In the genomic region with DNA sequence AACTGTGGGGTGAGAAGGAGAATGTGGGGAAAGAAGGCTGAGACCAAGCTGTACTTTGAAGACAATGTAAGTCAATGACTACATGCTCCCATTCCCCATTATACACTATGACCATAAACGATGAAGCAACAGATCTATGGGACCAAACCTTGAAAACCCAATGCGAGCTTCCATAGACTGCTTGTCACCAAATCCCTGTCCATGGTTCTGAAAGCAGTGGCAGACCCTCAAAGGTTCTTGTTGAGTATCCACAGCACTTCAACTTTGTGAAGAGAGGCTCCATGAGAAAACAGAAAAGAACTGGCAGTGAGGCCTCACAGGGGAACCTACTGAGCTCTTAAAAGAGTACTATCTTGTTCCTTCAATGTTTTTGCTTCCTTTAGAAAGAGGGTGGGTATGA, we compare ENCODE assay signal across 12 mouse cellular contexts.
DNase-seq lines count a peak whose midpoint lies in the region; ATAC-seq and TF ChIP-seq lines count a peak whose summit lies in the region.
"Had no signal": no experiment of that assay in that cellular context is flagged by ENCODE, and none has a peak within 500 bp of the region (broad histone marks: within the 10 kb centered on the region; RNA-seq: fewer than 3 reads in every experiment).

No protein-coding gene starts in this region.

- no peak for ATAC-seq in midbrain, embryonic 15.5 days (replicated peaks)
- no peak for ATAC-seq in stomach, postnatal 0 days (ENCODE audit: low FRiP score, low TSS enrichment)

- H3K4me1 ChIP-seq in midbrain, embryonic 10.5 days = no peaks in the 10 kb centered on the region
- H3K4me1 ChIP-seq in midbrain, embryonic 15.5 days = no peaks in the 10 kb centered on the region
- no peaks in the 10 kb centered on the region for H3K4me1 ChIP-seq in embryonic facial prominence, embryonic 10.5 days
- H3K4me1 ChIP-seq in stomach, postnatal 0 days (replicated peaks; ENCODE audit: control insufficient read depth, insufficient read depth) = no peaks in the 10 kb centered on the region
- H3K4me1 ChIP-seq: hindbrain, embryonic 15.5 days; midbrain, embryonic 12.5 days had no signal

- H3K4me3 ChIP-seq in midbrain, embryonic 10.5 days = no peak overlapping the region
- no peak overlapping the region for H3K4me3 ChIP-seq in midbrain, embryonic 15.5 days
- H3K4me3 ChIP-seq in embryonic facial prominence, embryonic 10.5 days = no peak overlapping the region
- no peak overlapping the region for H3K4me3 ChIP-seq in stomach, postnatal 0 days (ENCODE audit: low read depth, low read length)
- H3K4me3 ChIP-seq: hindbrain, embryonic 15.5 days; midbrain, embryonic 12.5 days had no signal

- no peaks in the 10 kb centered on the region for H3K36me3 ChIP-seq in midbrain, embryonic 10.5 days
- no peaks in the 10 kb centered on the region for H3K36me3 ChIP-seq in midbrain, embryonic 15.5 days (replicated peaks)
- no peaks in the 10 kb centered on the region for H3K36me3 ChIP-seq in embryonic facial prominence, embryonic 10.5 days (replicated peaks)
- no peaks in the 10 kb centered on the region for H3K36me3 ChIP-seq in stomach, postnatal 0 days (ENCODE audit: control insufficient read depth, insufficient read depth, low read length)
- H3K36me3 ChIP-seq: hindbrain, embryonic 15.5 days; midbrain, embryonic 12.5 days had no signal

- peak; percentile 3 for DNase-seq in gastrocnemius, postnatal 10 days
- no peak for DNase-seq in gastrocnemius, adult 8-10 months (ENCODE audit: low spot score in 2 of 2)
- peak; percentile 13 for DNase-seq in midbrain, embryonic 10.5 days (ENCODE audit: low spot score)
- peak; percentile 42 for DNase-seq in embryonic facial prominence, embryonic 10.5 days (ENCODE audit: low spot score)
- DNase-seq in stomach, postnatal 0 days (ENCODE audit: low spot score) = peak; percentile 16
- DNase-seq in layer of hippocampus, adult 9-10 months (ENCODE audit: low spot score) = no peak
- DNase-seq in cerebellum, postnatal 14 days = no peak
- DNase-seq: gastrocnemius, postnatal 14 days; right cerebral cortex, adult 18-20 months had no signal

- no peak overlapping the region for H3K4me2 ChIP-seq in midbrain, embryonic 15.5 days
- no peak overlapping the region for H3K4me2 ChIP-seq in stomach, postnatal 0 days (replicated peaks; ENCODE audit: low read depth)
- H3K4me2 ChIP-seq: hindbrain, embryonic 15.5 days; midbrain, embryonic 12.5 days had no signal

- WGBS in midbrain, embryonic 10.5 days = 76% methylated on average over 2 of the region's 2 CpGs
- 80% methylated on average over 2 of the region's 2 CpGs for WGBS in midbrain, embryonic 15.5 days
- WGBS in embryonic facial prominence, embryonic 10.5 days = 72% methylated on average over 2 of the region's 2 CpGs
- WGBS in stomach, postnatal 0 days = 54% methylated on average over 2 of the region's 2 CpGs

- TF ChIP-seq EP300 in stomach, postnatal 0 days (optimal IDR thresholded peaks at IDR 0.05) = no peak

- no peak for TF ChIP-seq CTCF in stomach, postnatal 0 days (IDR thresholded peaks at IDR 0.05; ENCODE audit: low read depth)

- no peak overlapping the region for H3K27ac ChIP-seq in midbrain, embryonic 10.5 days (replicated peaks)
- H3K27ac ChIP-seq in midbrain, embryonic 15.5 days = no peak overlapping the region
- H3K27ac ChIP-seq in embryonic facial prominence, embryonic 10.5 days (replicated peaks) = no peak overlapping the region
- H3K27ac ChIP-seq in stomach, postnatal 0 days (replicated peaks) = no peak overlapping the region
- H3K27ac ChIP-seq: hindbrain, embryonic 15.5 days; midbrain, embryonic 12.5 days had no signal

- H3K27me3 ChIP-seq in midbrain, embryonic 10.5 days (ENCODE audit: low read depth, poor library complexity, severe bottlenecking) = no peaks in the 10 kb centered on the region
- no peaks in the 10 kb centered on the region for H3K27me3 ChIP-seq in midbrain, embryonic 15.5 days (replicated peaks)
- H3K27me3 ChIP-seq in embryonic facial prominence, embryonic 10.5 days (replicated peaks; ENCODE audit: low read depth, poor library complexity, severe bottlenecking) = no peaks in the 10 kb centered on the region
- H3K27me3 ChIP-seq in stomach, postnatal 0 days (ENCODE audit: control insufficient read depth, insufficient read depth, low read length) = no peaks in the 10 kb centered on the region
- H3K27me3 ChIP-seq: hindbrain, embryonic 15.5 days; midbrain, embryonic 12.5 days had no signal

- H3K9ac ChIP-seq in midbrain, embryonic 15.5 days = no peak overlapping the region
- H3K9ac ChIP-seq in stomach, postnatal 0 days (ENCODE audit: low read length) = no peak overlapping the region
- H3K9ac ChIP-seq: hindbrain, embryonic 15.5 days; midbrain, embryonic 12.5 days had no signal

- H3K9me3 ChIP-seq in midbrain, embryonic 10.5 days (replicated peaks) = no peaks in the 10 kb centered on the region
- H3K9me3 ChIP-seq in midbrain, embryonic 15.5 days = no peaks in the 10 kb centered on the region
- no peaks in the 10 kb centered on the region for H3K9me3 ChIP-seq in embryonic facial prominence, embryonic 10.5 days
- H3K9me3 ChIP-seq in stomach, postnatal 0 days (ENCODE audit: control insufficient read depth, low read length) = no peaks in the 10 kb centered on the region
- H3K9me3 ChIP-seq: hindbrain, embryonic 15.5 days; midbrain, embryonic 12.5 days had no signal

Comparison
In these comparisons a context has a peak if more than half of its experiments do, and no peak if none do; other contexts are left out.
1. DNase-seq: peak in gastrocnemius, postnatal 10 days (single experiment), midbrain, embryonic 10.5 days (single experiment), embryonic facial prominence, embryonic 10.5 days (single experiment) and stomach, postnatal 0 days (single experiment); none in gastrocnemius, adult 8-10 months (0 of 2), layer of hippocampus, adult 9-10 months (single experiment) and cerebellum, postnatal 14 days (0 of 2).